Mouse (Mus musculus) CD4-positive, CD25-positive, alpha-beta regulatory T cell, adult 9 weeks (primary cell): ENCODE measurements around the gene Tstd2. TPM values are rescaled to one million over a fixed set of nuclear protein-coding genes. Genes with fewer than 3 reads are reported as not detected.

Experiments
- polyA plus RNA-seq: library from polyadenylated mRNA; unstranded; fragments of 100-300 nt; shearing (Covaris generic); gene quantifications from one replicate; pipeline ENCODE4 v1.2.1, GENCODE M21; 2017

Gene Tstd2
- 48.1 TPM for polyA plus RNA-seq

DNA sequence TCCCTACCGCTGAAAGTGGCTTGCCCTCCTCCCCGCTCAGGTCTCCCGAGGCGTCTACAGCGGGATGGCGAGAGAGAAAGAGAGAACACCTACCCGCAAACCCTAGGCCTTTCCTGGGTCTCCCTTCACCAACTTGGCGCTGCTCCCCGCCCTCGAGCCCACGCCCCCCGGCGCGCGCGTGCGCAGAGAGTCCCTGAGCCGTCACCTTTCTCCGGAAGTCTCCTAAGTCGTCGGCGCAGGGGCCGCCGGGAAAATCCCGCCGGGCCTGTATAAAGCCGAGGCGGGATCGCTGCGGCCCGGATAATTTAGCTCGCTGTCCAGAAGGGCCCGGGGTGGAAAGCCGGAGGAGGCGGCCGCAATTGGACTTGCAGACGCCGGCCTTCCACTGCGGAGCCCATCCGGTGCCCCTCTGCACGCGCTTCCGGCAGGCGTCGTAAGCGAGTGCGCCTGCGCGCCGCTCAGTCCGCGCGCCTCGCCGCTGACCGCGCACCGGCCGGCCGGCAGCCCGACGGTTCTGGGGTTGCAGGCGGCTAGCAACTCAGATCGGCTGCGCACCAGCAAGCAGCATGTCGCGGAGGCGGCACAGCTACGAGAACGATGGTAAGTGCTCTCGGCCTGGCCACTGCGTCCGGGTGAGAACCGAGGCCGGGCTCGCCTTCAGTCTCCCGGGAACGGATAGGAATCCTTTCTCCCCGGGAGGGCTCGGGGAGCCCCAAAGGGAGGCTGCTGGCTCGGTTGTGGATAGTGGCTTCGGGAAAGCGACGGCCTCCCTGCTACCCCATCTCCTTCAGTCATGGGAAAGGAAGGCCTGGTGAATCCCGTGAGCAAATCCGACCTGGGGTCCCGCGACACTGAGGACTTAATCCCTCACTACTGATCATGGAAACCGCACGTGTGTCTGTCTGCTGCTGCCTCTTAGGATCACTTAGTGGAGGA, at the start of gene Tstd2, which contains the start of gene Ncbp1:
Gene Tstd2, minus strand, starts transcription at position 408 of the 936 bp plus-strand sequence.
Gene Ncbp1, plus strand, starts transcription at position 327 of the 936 bp plus-strand sequence.

Other genes with a start within 250 kb of the Tstd2 start
- gene Ccdc180, start 248.4 kb downstream of the Tstd2 start, polyA plus RNA-seq, result 0.07 TPM
- 10.3 TPM for gene Tdrd7, start 173.4 kb downstream of the Tstd2 start, polyA plus RNA-seq
- gene Tmod1, start 99.8 kb downstream of the Tstd2 start, polyA plus RNA-seq, result 2.0 TPM
- 39.2 TPM for gene Ncbp1, start 81 bp downstream of the Tstd2 start, polyA plus RNA-seq
- 7.0 TPM for gene Xpa, start 57.6 kb upstream of the Tstd2 start, polyA plus RNA-seq
- not detected for gene Foxe1, start 204.9 kb upstream of the Tstd2 start, polyA plus RNA-seq